Mouse (Mus musculus): ENCODE results near the gene Taar4. TPM values are rescaled to one million over a fixed set of nuclear protein-coding genes. Genes with fewer than 3 reads are reported as not detected.

Taar4 gene
- polyA plus RNA-seq (2014; fragmentation: Nextera tagmentation; extraction: Ambion mirVana) = not detected in 2 replicates

GRCm38 (mm10) chr10:23960444-23960915, at the start of gene Taar4:
Taar4 (plus strand) TSS chr10:23960494.
- 96% methylated on average over 13 of the region's 13 CpGs for WGBS
- H3K36me3 ChIP-seq (ENCODE audit: control insufficient read depth, insufficient read depth, low read length) = no peaks in the 10 kb centered on the region
- H3K27me3 ChIP-seq (replicated peaks; ENCODE audit: control insufficient read depth, insufficient read depth, low read length) = no peaks in the 10 kb centered on the region
- H3K4me2 ChIP-seq (ENCODE audit: low read length) = no peak within 1 kb of the TSS
- no peaks in the 10 kb centered on the region for H3K9me3 ChIP-seq (ENCODE audit: control insufficient read depth, low read length)
- H3K4me3 ChIP-seq (ENCODE audit: low read depth, low read length) = no peak within 1 kb of the TSS
- no peak within 1 kb of the TSS for H3K9ac ChIP-seq (ENCODE audit: low read length)
- ATAC-seq (replicated peaks; ENCODE audit: low FRiP score, low TSS enrichment, low read depth) = no peak
- DNase-seq (ENCODE audit: low spot score) = no peak
- no peak within 1 kb of the TSS for H3K27ac ChIP-seq (ENCODE audit: low read depth)
- no peaks in the 10 kb centered on the region for H3K4me1 ChIP-seq (replicated peaks; ENCODE audit: control insufficient read depth, insufficient read depth, low read length)

- Histone ChIP-seq H3K9me3 (ENCODE audit: control insufficient read depth, low read length) (no peaks in the 10 kb centered on the region), H3K27ac (ENCODE audit: low read depth) (no peak within 1 kb of the TSS), H3K36me3 (ENCODE audit: control insufficient read depth, insufficient read depth, low read length) (no peaks in the 10 kb centered on the region), H3K4me2 (ENCODE audit: low read length) (no peak within 1 kb of the TSS), H3K4me1 (replicated peaks; ENCODE audit: control insufficient read depth, insufficient read depth, low read length) (no peaks in the 10 kb centered on the region), H3K4me3 (ENCODE audit: low read depth, low read length) (no peak within 1 kb of the TSS), H3K9ac (ENCODE audit: low read length) (no peak within 1 kb of the TSS), H3K27me3 (replicated peaks; ENCODE audit: control insufficient read depth, insufficient read depth, low read length) (no peaks in the 10 kb centered on the region)
- WGBS = 90% methylated on average over 4 of the region's 4 CpGs
- DNase-seq (ENCODE audit: low spot score) (no peak), ATAC-seq (replicated peaks; ENCODE audit: low FRiP score, low TSS enrichment, low read depth) (no peak)
Measured at GRCm38 (mm10) chr10:23920056-23920455, 40.2 kb upstream of the Taar4 start, which contains the start of gene Taar1. Taar1 (plus strand) TSS chr10:23920356.

DNA sequence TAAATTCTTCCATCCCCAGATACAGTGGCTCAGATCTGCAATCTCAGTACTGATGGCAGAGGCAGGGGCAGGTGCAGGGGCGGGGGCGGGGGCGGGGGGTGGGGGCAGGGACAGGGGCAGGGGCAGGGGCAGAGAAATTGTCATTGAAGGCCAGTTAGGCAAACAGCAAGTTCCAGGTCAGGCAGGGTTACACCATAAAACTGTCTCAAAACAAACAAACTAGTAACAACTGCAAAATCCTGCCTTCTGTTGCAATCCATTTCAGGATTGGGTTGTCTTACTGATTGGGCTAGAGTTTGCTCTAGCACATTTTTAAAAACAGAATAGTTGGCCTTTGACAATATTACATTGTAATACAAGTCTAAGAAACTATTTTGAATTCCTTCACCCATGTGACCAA, 37.8 kb upstream of the Taar4 start:
- H3K27ac ChIP-seq (ENCODE audit: low read depth) = no peak overlapping the region
- no peaks in the 10 kb centered on the region for H3K4me1 ChIP-seq (replicated peaks; ENCODE audit: control insufficient read depth, insufficient read depth, low read length)
- DNase-seq (ENCODE audit: low spot score) (no peak), ATAC-seq (replicated peaks; ENCODE audit: low FRiP score, low TSS enrichment, low read depth) (no peak)
- WGBS = 41% methylated on average over 3 of the region's 3 CpGs
- H3K9ac ChIP-seq (ENCODE audit: low read length) = no peak overlapping the region
- no peak overlapping the region for H3K4me2 ChIP-seq (ENCODE audit: low read length)
- no peaks in the 10 kb centered on the region for H3K9me3 ChIP-seq (ENCODE audit: control insufficient read depth, low read length)
- H3K36me3 ChIP-seq (ENCODE audit: control insufficient read depth, insufficient read depth, low read length) = no peaks in the 10 kb centered on the region
- H3K27me3 ChIP-seq (replicated peaks; ENCODE audit: control insufficient read depth, insufficient read depth, low read length) = no peaks in the 10 kb centered on the region
- no peak overlapping the region for H3K4me3 ChIP-seq (ENCODE audit: low read depth, low read length)

DNA sequence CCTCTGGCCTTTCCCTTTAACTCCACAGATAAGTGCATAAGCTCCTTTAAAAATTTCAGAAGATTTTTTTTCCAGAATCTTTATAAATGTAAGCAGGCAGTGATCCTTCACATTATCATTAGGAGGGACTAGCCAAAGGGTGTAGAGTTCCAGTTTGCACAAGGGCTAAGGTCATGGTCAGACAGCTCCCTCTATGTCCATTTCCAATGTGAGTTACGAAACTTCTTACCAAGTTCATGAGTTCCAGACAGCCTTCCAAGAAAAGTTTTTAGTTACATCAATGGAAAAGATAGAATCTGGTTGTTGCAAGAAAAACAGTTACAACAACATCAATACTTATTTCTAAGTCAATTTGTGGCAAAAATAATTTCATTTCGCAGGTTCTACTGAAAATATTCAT, 36.4 kb upstream of the Taar4 start:
- 88% methylated on average over 2 of the region's 2 CpGs for WGBS
- ATAC-seq (replicated peaks; ENCODE audit: low FRiP score, low TSS enrichment, low read depth) (no peak), DNase-seq (ENCODE audit: low spot score) (no peak)
- H3K9ac ChIP-seq (ENCODE audit: low read length) = no peak overlapping the region
- H3K27ac ChIP-seq (ENCODE audit: low read depth) = no peak overlapping the region
- no peak overlapping the region for H3K4me2 ChIP-seq (ENCODE audit: low read length)
- H3K4me1 ChIP-seq (replicated peaks; ENCODE audit: control insufficient read depth, insufficient read depth, low read length) = no peaks in the 10 kb centered on the region
- H3K9me3 ChIP-seq (ENCODE audit: control insufficient read depth, low read length) = no peaks in the 10 kb centered on the region
- no peaks in the 10 kb centered on the region for H3K27me3 ChIP-seq (replicated peaks; ENCODE audit: control insufficient read depth, insufficient read depth, low read length)
- H3K36me3 ChIP-seq (ENCODE audit: control insufficient read depth, insufficient read depth, low read length) = no peaks in the 10 kb centered on the region
- no peak overlapping the region for H3K4me3 ChIP-seq (ENCODE audit: low read depth, low read length)

DNA sequence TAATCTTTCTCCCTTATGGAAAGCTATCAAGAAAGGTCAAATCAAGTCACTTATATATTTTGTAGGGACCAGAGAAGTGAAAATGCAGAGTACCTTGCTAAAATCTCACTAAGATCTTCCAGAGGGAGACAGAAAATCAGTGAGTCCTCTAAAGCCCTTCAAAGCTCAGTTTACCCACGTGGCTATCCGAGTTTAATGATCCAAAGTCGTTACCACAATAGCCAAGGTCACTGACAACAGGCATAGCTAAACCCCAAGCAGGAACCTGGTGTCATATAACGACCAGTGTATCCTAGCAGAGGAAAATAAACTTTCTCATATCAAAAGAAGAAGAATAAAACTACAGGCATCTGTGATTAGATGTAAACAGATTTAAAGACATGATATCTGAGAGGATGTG, 22.7 kb upstream of the Taar4 start:
- Histone ChIP-seq H3K27ac (ENCODE audit: low read depth) (no peak overlapping the region), H3K9ac (ENCODE audit: low read length) (no peak overlapping the region), H3K4me2 (ENCODE audit: low read length) (no peak overlapping the region), H3K4me1 (replicated peaks; ENCODE audit: control insufficient read depth, insufficient read depth, low read length) (no peaks in the 10 kb centered on the region), H3K36me3 (ENCODE audit: control insufficient read depth, insufficient read depth, low read length) (no peaks in the 10 kb centered on the region), H3K9me3 (ENCODE audit: control insufficient read depth, low read length) (no peaks in the 10 kb centered on the region), H3K4me3 (ENCODE audit: low read depth, low read length) (no peak overlapping the region), H3K27me3 (replicated peaks; ENCODE audit: control insufficient read depth, insufficient read depth, low read length) (no peaks in the 10 kb centered on the region)
- no peak for DNase-seq (ENCODE audit: low spot score)
- ATAC-seq (replicated peaks; ENCODE audit: low FRiP score, low TSS enrichment, low read depth) = no peak
- 48% methylated on average over 4 of the region's 4 CpGs for WGBS

- Histone ChIP-seq H3K4me3 (ENCODE audit: low read depth, low read length) (no peak within 1 kb of the TSS), H3K4me2 (ENCODE audit: low read length) (no peak within 1 kb of the TSS), H3K36me3 (ENCODE audit: control insufficient read depth, insufficient read depth, low read length) (no peaks in the 10 kb centered on the region), H3K4me1 (replicated peaks; ENCODE audit: control insufficient read depth, insufficient read depth, low read length) (no peaks in the 10 kb centered on the region), H3K27me3 (replicated peaks; ENCODE audit: control insufficient read depth, insufficient read depth, low read length) (no peaks in the 10 kb centered on the region), H3K27ac (ENCODE audit: low read depth) (no peak within 1 kb of the TSS), H3K9ac (ENCODE audit: low read length) (no peak within 1 kb of the TSS), H3K9me3 (ENCODE audit: control insufficient read depth, low read length) (no peaks in the 10 kb centered on the region)
- no peak for DNase-seq (ENCODE audit: low spot score)
- ATAC-seq (replicated peaks; ENCODE audit: low FRiP score, low TSS enrichment, low read depth) = no peak
- 55% methylated on average over 6 of the region's 6 CpGs for WGBS
Measured at GRCm38 (mm10) chr10:23938312-23938711, 22.0 kb upstream of the Taar4 start, which contains the start of gene Taar2. Taar2 (plus strand) TSS chr10:23938572.

DNA sequence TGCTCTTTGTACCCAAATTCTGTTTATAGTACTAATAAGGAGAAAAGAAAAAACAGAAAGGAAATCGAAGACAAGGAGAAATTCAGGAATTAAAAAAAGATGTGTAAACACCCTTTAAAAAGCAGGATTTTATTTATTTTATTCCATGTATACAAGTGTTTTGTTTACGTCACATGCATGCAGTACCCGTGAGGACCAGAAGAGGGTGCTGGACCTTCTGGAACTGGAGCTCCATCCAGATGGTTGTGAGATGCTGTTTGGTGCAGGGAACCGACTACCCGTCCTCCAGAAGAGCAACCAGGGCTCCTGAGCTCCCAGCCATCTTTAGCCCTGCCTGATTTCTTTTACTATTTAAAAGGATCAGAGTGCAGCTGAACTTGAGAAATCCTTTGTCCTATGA, 17.8 kb upstream of the Taar4 start:
- no peaks in the 10 kb centered on the region for H3K4me1 ChIP-seq (replicated peaks; ENCODE audit: control insufficient read depth, insufficient read depth, low read length)
- ATAC-seq (replicated peaks; ENCODE audit: low FRiP score, low TSS enrichment, low read depth) (no peak), DNase-seq (ENCODE audit: low spot score) (no peak)
- H3K9ac ChIP-seq (ENCODE audit: low read length) = no peak overlapping the region
- no peaks in the 10 kb centered on the region for H3K36me3 ChIP-seq (ENCODE audit: control insufficient read depth, insufficient read depth, low read length)
- H3K4me2 ChIP-seq (ENCODE audit: low read length) = no peak overlapping the region
- WGBS = 73% methylated on average over 5 of the region's 5 CpGs
- H3K9me3 ChIP-seq (ENCODE audit: control insufficient read depth, low read length) = no peaks in the 10 kb centered on the region
- H3K27me3 ChIP-seq (replicated peaks; ENCODE audit: control insufficient read depth, insufficient read depth, low read length) = no peaks in the 10 kb centered on the region
- H3K27ac ChIP-seq (ENCODE audit: low read depth) = no peak overlapping the region
- H3K4me3 ChIP-seq (ENCODE audit: low read depth, low read length) = no peak overlapping the region

- Histone ChIP-seq H3K27me3 (replicated peaks; ENCODE audit: control insufficient read depth, insufficient read depth, low read length) (no peaks in the 10 kb centered on the region), H3K9ac (ENCODE audit: low read length) (no peak overlapping the region), H3K4me2 (ENCODE audit: low read length) (no peak overlapping the region), H3K9me3 (ENCODE audit: control insufficient read depth, low read length) (no peaks in the 10 kb centered on the region), H3K27ac (ENCODE audit: low read depth) (no peak overlapping the region), H3K36me3 (ENCODE audit: control insufficient read depth, insufficient read depth, low read length) (no peaks in the 10 kb centered on the region), H3K4me3 (ENCODE audit: low read depth, low read length) (no peak overlapping the region), H3K4me1 (replicated peaks; ENCODE audit: control insufficient read depth, insufficient read depth, low read length) (no peaks in the 10 kb centered on the region)
- 56% methylated on average over 7 of the region's 7 CpGs for WGBS
- ATAC-seq (replicated peaks; ENCODE audit: low FRiP score, low TSS enrichment, low read depth) (no peak), DNase-seq (ENCODE audit: low spot score) (no peak)
Measured at GRCm38 (mm10) chr10:23948026-23948425, 12.3 kb upstream of the Taar4 start.

DNA sequence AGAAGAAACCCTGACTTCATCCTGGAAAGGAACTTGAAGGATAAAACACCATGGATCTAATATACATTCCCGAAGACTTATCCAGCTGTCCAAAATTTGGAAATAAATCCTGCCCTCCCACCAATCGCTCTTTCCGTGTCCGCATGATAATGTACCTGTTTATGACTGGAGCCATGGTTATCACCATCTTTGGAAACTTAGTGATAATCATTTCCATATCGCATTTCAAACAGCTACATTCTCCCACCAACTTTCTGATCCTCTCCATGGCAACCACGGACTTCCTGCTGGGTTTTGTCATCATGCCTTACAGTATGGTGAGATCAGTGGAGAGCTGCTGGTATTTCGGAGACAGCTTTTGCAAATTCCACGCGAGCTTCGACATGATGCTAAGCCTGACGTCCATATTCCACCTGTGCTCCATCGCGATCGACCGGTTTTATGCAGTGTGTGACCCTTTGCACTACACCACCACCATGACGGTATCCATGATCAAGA, 10.7 kb upstream of the Taar4 start, which contains the start of gene Taar3:
Gene Taar3 (plus strand): TSS at position 51 of the 498 bp plus-strand sequence.
- Histone ChIP-seq H3K4me1 (replicated peaks; ENCODE audit: control insufficient read depth, insufficient read depth, low read length) (no peaks in the 10 kb centered on the region), H3K4me3 (ENCODE audit: low read depth, low read length) (no peak within 1 kb of the TSS), H3K4me2 (ENCODE audit: low read length) (no peak within 1 kb of the TSS), H3K27me3 (replicated peaks; ENCODE audit: control insufficient read depth, insufficient read depth, low read length) (no peaks in the 10 kb centered on the region), H3K27ac (ENCODE audit: low read depth) (no peak within 1 kb of the TSS), H3K9me3 (ENCODE audit: control insufficient read depth, low read length) (no peaks in the 10 kb centered on the region), H3K36me3 (ENCODE audit: control insufficient read depth, insufficient read depth, low read length) (no peaks in the 10 kb centered on the region), H3K9ac (ENCODE audit: low read length) (no peak within 1 kb of the TSS)
- 89% methylated on average over 16 of the region's 16 CpGs for WGBS
- DNase-seq (ENCODE audit: low spot score) (no peak), ATAC-seq (replicated peaks; ENCODE audit: low FRiP score, low TSS enrichment, low read depth) (no peak)

Measured in intestine, embryonic 14.5 days (tissue).